Mouse (Mus musculus) fibroblast of lung, adult 2 months (primary cell): ENCODE data around the gene Mrgprb2.

Source experiments
- DNase-seq: peaks from one replicate; pipeline ENCODE4 v3.0.0-alpha.2; 2011; ENCODE audit warnings: low read depth

The Mrgprb2 gene

GRCm38 (mm10) chr7:48557986-48558385, at the start of gene Mrgprb2:
Gene Mrgprb2, minus strand, starts transcription at chr7:48558086.
- no peak for DNase-seq
